Mouse (Mus musculus) small intestine, adult 2 months (tissue): ENCODE data around the gene 1700030J22Rik.

ENCODE experiments used
- CTCF ChIP-seq: fragments of 200-500 bp; IDR thresholded peaks from 2 replicates; pipeline ENCODE4 v1.5.1; 2012; ENCODE audit warnings: low read depth, mild to moderate bottlenecking, control low read depth, inconsistent platforms, low read length, moderate library complexity, mixed read lengths; ENCODE audit not compliant: insufficient replicate concordance, insufficient read length; ENCODE audit errors: extremely low read depth
- POLR2A ChIP-seq: fragments of 200-500 bp; IDR thresholded peaks from 2 replicates; pipeline ENCODE4 v1.6.1; 2012; ENCODE audit warnings: low read depth, mild to moderate bottlenecking, control low read depth, inconsistent platforms, low read length, moderate library complexity

DNA sequence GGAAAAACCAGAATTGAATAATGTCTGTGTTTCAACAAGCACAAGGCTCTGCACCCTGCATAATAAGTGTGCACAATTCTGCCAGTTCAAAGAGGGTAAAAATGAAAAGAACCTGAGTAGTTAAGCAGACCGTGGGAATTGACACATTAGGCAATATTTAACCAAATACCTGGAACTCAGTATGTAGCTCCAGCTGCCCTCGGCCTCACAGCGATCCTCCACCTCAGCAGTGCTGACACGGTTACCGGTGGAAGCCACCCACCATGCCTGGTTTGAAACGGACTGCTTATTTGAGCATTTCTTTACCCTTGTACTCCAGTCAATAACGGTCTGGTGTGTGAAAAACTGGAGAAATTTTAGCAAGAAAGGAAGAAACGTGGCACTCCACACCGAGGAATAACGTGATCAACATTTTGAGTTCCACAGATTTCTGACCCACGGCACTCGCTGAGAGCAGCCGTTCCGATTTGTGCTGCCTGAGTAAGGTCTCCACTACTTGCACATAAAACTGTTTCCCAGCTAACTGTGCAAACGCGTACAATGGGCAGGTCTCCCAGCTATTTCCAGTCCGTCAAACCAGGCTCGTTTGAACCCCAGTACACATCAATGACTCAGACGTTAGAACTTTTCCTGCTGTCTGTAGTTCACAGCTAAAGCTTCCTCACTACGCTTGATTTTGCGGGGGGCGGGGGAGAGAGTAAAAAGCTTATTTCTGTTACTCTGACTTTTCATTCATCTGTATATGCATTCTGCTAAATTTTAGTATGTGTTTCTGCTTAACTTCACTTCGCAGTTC lies 13.6 kb upstream of the 1700030J22Rik start:
- TF ChIP-seq CTCF: no peak
- TF ChIP-seq POLR2A: no peak
